Mouse (Mus musculus) adrenal gland, adult 18-20 months (tissue): ENCODE measurements at regions not wholly inside any gene's neighbourhood (a gene's known extent, or its start where the extent isn't known, plus 50 kb on each side); places are given as distances from the start of the nearest gene placed in this dataset.

ENCODE experiments used
- DNase-seq, 2 experiments: peaks; one replicate each; pipeline ENCODE4 v3.0.0; 2021 to 2022; ENCODE audit warnings: low spot score in 2 of 2

DNA sequence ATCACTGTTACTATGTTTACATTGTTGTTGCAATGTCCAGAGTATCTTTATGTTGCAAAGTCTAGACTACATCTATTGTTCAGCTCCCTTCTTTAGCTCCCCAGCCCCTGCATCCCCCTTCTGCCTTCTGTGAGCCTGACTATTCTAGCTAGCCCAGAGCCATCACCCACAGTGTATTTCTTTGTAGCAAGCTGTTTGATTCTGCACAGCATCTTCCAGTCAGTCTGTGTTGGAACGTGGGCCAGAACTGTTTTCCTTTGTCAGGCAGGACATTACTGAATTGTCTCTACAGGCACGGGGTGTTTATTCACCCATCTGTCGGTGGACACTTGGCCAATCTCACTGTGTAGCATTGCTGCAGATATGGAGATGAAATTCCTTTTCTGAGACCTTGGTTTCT, 295.4 kb upstream of the Trpc7 start:
- no peak for DNase-seq

DNA sequence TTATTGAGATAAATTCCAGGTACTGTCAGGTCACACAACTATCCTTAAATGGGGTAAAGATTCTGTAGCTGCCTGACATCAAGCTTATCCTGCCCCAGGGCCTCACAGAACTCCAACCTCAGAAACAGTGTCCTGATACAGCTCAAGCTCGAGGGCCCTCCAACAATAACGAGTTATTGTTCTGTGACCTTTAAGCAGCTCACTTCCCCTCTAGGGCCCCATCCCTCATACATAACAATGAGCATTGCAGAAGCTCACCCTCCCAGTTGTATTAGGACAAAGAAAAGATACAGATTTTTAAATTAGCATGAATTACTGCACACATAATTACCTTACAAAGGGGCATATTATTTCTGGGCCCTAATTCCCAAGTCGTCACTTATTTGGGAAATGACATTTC, 293.5 kb upstream of the Trpc7 start:
- no peak for DNase-seq

DNA sequence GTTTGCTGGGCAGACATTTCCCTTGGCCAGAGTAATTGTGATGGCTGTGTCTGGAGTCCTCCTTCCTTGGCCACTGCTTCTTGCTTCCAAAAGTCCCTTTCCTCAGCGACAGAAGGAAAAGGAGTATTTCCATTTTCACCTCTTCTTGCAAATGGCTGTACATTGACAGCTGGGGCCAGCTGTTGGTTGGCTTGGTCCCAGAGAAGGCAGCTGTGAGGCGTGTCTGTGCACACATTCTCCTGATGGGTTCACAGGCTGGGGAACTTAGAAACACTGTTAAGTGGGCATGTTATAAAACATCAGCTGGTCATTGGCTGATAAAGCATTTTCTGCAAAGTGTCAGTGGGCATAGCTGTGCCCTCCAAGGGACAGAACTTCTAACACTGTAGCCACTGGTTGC, 290.4 kb upstream of the Trpc7 start:
- DNase-seq, result no peak

DNA sequence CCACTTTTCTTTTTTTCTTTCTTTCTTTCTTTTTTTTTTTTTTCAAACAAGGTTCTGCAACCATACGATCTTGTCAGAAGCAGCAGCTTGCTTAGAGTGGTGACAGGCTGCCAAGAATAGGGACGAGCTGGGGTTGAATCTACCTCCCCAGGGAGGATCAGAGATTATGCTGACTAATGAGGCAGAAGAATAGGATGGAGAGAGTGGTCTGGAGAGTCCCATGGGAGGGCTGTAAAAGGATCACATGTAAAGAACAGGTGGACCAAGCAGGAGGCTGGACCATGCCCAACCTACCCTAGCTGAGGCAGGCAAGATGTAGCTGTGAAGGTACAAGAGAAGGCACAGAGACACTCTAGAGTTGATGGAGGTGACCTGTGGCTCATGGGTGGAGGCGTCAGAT, 274.4 kb upstream of the Trpc7 start:
- no peak for DNase-seq

DNA sequence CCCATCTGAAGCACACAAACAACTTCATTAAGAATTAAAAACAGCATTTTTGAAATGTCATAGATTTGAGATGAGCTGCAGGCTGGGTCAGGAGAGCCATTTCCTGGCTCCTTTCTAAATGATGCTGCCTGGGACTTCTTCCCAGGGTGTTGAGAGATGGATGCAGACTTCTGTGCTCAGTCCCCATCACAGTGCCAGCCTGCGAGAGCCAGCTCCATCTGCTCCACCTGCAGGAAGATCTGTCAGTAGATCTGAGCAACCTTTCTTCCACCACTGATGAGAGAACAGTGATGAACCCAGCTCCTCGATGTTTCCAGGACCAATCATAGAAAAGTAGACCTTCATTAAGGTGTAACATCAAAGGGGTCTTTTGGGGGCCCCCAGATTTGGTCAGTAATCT, 273.8 kb upstream of the Trpc7 start:
- DNase-seq, result no peak

DNA sequence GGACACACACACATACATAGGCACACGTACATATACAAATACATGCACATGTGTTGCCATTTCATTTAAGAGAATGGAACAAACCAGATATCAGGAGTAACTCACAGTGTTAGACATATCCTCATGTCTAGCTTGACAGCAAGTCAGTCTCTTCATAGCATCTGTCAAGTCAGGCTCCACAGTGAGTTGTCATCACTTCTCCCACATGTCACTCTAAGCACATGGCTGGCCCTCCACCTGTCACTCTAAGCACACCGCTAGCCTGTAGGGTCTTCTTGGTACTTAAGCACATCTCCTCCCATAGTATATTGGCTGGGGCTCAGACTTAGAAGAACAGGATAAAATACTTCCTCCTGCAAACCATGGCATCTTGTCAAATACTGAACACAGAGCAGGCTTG, 269.6 kb upstream of the Trpc7 start:
- DNase-seq, result no peak

DNA sequence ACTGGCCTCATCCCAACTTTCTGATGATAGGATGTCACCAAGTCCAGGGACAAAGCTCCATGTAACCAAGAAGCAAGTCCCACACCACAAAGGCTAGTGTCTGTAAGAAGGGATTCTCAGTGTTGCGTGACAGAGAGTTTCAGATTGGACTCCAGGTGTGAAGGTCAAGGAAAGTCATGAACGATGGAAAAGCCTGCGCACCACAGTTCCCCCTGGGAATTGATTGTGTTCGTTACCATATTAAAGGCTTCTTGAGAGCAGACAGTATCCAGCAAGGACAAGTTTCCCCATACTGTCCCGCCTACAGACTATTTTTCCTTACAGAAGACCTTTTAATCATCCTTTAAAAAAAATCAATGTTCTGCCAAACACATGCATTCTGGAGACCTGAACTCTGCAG, 257.0 kb upstream of the Trpc7 start:
- DNase-seq, result no peak

DNA sequence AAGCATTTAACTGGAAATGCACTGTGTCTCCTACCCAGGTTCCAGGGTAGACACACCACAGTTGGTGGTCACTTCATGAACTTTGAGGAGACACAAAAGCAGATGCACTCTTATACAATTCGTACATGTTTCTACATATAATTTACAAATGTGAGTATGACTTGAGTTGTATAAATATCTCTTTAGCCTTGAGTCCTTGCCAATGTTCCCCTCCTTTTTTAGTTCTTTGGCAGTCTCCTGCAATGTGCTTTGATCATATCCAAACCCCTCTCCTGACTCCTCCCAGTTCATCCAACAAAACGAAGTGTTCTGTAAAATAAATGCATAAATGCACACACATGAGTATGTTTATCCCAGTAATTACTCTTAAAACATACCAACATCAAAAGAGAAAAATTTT, 251.8 kb upstream of the Trpc7 start:
- DNase-seq, result no peak

DNA sequence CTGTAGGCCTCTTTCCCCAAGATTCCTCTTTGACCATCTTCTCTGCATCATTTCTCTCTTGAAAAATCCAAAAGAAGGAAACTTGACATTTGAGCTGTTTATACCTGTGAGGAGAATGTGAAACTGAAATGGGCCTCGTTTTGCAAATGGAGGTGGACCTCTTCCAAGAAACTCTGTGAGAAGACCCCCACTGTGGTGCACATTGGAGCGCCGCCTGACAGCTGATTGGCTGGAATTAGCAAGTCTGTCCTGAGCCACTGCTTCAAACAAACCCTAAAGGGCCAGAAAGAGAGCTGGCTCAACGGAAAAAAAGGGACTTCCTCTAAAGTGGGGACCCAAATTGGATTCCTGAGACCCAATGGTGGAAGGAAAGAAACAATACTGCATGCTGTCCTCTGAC, 250.9 kb upstream of the Trpc7 start:
- DNase-seq, result no peak

DNA sequence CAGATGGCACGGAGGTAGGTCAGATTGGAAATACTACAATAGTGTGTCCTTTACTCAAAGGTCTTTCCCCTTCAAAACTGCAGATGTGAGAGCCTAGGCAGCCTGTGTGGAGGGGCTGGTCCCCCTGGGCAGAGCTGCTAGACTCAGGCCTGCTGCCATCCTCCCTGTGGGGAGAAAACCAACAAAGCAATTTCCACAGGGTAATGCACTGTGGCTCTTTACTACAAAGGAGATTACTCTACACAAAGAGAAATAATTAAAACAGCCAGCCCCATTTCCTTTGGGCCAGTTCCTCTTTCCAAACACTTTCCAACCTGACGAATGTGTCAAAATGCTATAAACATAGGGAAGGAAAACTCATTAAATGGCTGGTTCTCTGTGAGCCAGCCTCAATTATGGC, 250.0 kb upstream of the Trpc7 start:
- DNase-seq, result no peak

DNA sequence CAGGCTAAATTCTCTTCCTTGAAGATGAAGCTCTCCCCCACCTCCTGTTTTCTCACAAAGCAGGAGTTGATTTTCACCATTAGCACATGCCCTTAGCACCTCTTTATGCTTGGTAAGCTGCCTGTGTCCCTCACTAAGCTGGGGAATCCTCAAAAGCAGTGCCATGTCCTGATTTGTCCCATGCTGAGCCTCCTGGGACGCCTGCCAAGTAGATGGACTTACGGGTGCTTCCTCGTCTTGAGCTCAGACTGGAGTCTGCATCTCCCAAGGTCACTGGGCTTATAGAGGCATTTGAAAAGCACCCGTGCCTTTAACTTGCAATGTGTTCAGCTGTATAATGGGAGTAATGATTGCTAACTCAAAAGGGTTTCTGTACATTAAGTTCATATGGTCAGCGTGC, 247.1 kb upstream of the Trpc7 start:
- no peak for DNase-seq

DNA sequence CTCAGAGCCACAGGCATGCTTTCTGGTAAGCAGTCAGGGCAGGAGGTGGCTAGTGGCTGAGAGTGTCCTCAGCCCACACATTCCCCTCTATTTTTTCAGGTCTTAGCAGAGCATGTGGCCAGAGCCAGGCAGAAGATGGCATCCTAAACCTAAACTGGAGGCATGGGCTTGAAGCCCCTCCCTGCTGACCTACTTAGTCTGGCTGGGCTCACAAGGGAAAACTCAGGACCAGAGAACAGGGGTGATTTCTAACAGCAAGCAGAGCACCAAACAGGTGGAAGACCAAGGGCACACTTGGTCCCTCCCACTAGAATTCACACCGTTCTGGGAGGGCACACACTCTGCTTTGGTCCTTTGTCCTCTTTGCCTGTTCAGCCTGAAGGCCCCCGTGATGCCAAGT, 246.6 kb upstream of the Trpc7 start:
- no peak for DNase-seq

DNA sequence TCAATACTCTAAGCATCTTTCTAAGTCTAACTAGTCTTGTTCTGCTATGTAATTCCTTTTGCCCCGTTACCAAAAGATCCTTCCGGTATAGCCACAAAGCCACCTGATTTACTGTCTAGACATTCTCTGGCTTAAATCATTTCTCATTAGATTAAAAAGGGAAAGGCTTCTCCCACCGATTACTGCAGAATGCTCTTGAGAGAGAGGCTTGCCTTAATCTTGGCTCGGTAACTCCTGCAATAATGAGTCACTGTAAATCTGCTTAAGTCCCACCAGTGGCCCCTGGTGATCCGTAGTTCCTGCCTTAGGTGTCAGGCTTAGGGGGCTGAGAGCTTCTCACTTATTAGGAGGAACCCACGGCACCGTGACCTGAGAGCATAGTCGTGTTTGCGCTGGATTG, 220.1 kb upstream of the Trpc7 start:
- DNase-seq, result no peak

DNA sequence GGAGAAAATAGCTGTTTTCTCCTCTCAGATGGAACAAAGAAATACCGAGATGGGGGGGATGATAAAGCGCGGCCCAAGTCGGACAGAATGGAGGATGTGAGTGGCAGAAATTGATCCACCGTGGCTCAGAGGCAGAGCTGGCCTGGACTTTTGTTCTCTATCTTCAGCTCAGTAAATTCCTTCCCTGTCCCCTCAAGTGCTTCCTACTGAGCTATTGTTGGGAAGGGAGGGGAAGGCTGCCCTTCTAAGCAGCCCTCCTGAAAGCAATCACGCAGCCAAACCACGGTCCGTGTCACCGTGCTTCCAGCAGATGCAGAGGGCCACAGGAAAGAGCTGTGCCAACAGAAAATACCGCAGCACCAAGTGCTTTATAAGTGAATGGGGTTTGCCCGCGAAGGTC, 212.2 kb upstream of the Trpc7 start:
- no peak for DNase-seq

DNA sequence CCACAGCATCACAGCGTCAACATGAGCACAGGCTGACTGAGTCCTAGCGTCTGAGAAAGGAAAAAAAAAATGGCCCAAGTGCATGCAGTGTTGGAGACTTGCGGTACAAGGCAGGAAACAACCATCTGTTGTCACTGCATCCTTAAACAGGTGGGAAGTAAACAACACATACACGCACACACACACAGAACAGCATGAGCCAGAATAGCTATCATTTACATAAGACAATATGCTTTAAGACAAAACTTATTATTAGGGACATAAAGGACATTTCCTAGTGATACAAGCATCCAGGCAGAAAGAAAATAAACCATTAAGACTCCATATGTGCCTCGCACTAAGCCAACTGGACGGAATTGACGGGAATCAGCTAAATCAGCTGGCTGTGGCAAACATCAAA, 203.8 kb upstream of the Trpc7 start:
- DNase-seq, result no peak

DNA sequence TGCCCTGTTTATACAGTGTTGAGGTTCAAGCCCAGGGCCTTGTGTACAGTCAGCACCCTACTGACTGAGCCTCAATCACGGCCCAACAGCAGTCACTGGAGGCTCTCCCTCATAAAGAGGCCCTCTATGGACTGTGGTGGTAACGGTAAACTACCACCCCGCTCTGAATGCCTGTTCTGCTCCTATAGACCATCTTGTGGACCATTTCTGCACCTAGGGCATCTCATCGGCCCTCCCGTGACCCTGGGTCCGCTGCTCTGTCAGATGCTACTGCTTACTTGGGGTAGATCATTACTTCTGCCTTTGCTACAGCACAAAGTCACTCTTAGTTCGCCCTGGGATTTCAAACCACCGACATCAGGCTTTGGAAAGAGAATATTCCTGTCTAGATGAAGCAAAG, 196.1 kb upstream of the Trpc7 start:
- no peak for DNase-seq

DNA sequence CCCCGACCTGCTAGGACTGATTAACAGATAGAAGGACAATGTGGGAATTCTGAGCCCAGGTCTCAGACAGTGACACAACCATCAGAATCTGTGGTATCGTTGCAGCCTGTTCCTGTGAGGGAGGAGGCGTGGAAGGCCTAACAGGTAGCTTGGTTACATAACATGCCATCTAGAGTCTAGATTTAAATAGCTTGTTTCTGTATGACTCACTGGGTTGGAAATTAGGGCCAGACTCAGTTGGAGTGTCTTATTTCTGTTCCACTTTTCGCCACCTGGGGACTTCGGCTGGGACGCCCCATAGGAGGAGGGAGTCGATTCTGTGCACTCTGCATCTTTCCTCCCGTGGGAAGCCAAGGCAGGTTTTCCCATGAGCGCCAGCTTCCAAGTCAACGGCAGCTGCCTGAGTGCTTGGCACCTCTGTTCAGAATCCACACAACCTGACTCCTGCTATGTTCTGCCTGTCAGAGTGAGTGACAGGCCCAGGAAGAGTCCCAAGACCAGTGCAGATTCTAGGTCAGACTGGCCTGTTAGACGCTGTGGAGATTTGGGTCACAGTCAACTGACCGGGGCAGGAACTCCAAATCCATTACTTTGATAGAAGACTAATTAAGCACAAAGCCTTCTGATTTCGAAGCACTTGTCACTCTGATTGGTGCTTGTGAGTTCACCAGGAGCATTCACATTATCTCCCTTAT, 193.7 kb upstream of the Trpc7 start:
- no peak for DNase-seq

DNA sequence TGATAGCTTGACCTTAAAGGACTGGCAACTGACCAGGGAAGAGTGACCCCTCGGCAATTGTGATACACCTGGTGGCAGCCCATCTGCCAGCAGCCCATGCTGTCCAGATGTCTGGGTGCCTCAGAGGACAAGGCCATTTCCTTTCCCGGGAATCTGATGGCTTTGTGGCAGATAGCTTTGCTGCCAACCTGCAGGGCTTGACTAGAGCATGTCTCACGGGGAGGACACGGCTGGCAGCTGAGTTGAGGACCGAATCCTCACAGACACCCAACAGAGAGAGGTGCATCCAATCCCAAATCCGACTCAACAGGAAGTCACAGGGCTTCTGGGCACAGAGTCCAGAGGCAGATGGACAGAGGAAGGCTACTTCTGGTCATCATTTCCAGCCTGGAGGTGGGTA, 192.2 kb upstream of the Trpc7 start:
- no peak for DNase-seq

DNA sequence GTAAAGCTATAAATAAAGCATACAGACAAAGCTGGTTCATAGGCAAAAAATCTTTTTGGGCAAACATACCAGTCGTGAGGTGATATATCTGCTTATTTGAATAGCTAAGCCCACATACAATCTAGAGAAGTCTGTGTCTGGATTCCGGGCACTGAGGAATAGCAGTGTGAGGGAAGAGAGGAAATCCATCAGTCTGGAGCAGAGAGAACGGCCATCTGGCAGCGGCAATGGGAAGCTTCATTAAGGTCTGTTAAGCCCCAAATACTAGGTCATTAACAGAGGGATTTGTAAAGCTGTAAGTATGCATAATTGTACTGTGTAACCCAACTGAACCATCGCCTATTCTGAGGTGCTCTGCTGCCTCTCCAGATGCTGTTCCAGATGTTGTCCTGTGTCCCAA, 191.6 kb upstream of the Trpc7 start:
- DNase-seq, result no peak

DNA sequence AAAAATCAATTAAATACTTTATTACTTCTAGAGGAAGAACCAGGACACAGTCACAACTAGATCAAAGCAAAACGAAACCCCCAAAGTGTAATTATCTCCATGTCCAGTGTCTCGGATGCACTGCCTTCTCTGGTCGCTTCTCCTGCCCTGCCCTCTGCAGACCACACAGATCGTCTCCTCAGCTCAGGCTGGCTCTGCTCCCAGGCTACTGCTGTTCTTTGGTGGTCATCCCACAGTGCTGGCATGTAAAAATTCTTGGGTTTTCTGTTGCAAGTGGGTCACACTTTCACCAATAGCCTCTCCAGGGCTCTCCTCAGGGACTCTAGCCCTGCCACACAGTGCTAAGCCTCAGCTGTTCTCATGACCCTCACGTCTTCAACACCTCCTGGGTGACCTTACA, 188.0 kb upstream of the Trpc7 start:
- DNase-seq, result no peak

DNA sequence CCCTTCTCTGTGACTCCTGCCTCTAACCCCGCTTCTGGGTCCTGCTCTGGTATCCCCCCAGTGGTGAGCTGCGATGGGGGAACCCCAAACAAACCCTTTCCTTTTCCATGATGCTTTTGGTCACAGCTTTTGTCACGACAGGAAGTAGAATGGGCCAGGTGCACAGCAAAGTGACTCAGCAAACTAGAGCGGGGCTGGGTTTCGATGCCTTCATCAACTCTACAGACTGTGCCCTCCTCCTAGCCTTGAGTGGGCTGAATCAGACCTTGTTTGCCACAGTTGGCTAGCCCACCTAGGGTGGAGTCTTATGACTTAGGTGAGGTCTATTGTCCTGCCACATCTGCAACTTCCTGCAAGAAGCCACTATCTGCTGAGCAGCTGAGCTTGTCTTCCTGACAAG, 174.7 kb upstream of the Trpc7 start:
- DNase-seq, result no peak

DNA sequence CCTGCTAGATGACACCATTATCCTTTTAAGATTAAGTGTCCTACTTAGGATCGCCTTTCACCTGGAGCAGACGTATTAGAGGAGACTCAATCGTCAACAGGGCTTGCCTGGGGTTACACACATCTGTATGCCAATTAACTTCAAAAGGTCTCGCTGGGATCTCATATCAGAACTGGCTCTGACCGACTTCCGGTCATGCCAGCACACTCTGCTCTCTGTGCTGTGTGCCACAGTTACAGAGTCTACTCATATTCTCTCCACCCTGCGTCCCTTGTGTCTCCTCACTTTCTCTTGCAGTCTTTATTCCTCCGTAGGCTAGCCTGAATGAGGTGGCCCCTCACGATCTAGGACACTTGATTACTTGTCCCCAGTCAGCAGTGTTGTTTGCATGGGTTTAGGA, 165.9 kb upstream of the Trpc7 start:
- no peak for DNase-seq

DNA sequence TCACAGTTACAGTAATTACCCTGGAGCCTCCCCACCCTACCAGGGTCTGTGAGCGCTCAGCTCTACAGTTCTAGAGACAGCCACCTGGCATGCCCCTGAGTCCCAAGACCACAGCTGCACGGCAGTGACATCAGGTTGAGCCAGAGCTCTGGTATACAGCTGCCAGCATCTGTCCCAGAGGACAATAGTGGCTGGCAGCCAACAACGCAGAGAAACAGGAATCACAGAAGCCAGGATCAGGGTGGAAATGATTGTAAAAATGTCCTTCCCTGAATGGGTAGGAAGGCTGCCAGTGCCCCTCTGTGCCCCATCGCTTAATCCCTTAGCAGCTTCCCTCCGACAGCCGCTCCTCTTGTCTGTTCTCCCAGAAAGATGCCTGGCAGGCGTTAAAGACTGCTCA, 165.3 kb upstream of the Trpc7 start:
- no peak for DNase-seq

DNA sequence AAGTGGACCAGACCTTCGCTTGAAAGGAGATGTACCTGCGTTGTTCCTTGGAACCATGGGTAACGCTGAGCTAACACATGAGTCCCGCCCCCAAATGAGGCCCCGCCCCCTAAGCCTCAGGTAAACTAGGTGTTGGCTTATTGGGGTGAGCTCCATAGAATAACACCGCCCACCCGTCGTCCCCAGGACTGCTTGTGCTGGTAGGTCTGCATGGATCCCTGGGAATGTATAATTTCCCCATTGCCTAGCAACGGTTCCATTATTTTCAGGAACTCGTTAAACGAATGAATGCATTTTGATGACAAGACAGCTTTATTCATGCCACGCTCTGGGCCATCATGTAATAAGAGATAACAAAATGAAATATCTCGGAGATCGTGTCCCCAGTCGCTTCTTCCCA, 161.0 kb upstream of the Trpc7 start:
- DNase-seq, result no peak
